Mouse (Mus musculus): Measurements from ENCODE around the gene Tmem8. TPM values are rescaled to one million over a fixed set of nuclear protein-coding genes. Genes with fewer than 3 reads are reported as not detected.

The Tmem8 gene
- polyA plus RNA-seq, 1 experiment from 2014 or later, result 4.9 TPM

DNA sequence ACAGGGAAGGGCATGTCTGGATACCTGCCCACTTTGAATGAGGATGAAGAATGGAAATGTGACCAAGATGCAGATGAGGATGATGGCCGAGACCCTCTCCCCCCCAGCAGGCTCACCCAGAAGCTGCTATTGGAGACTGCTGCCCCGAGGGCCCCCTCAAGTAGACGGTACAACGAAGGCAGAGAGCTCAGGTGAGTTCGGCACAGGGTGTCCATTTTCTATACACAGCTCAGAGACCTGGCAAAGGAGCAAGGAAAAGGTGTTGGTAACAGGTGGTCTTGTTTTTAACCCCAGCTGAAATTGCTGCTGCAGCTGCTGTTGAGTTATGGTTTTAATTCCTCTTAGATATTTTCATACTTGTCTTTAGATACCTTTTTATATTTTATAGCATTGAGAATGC lies 30.3 kb downstream of the Tmem8 start:
- H3K9me3 ChIP-seq (ENCODE audit: control insufficient read depth, low read length), result no peaks in the 10 kb centered on the region
- no peak overlapping the region for H3K27ac ChIP-seq (ENCODE audit: low read depth)
- WGBS, result 91% methylated on average over 5 of the region's 5 CpGs
- no peak overlapping the region for H3K4me3 ChIP-seq (ENCODE audit: low read depth, low read length)
- DNase-seq (ENCODE audit: low spot score) (no peak), ATAC-seq (replicated peaks; ENCODE audit: low FRiP score, low TSS enrichment, low read depth) (no peak)
- no peak overlapping the region for H3K9ac ChIP-seq (ENCODE audit: low read length)
- no peak overlapping the region for H3K4me2 ChIP-seq (ENCODE audit: low read length)
- H3K4me1 ChIP-seq (replicated peaks; ENCODE audit: control insufficient read depth, insufficient read depth, low read length), result peaks cover 15% of the 10 kb centered on the region
- peaks cover 43% of the 10 kb centered on the region for H3K36me3 ChIP-seq (ENCODE audit: control insufficient read depth, insufficient read depth, low read length)
- H3K27me3 ChIP-seq (replicated peaks; ENCODE audit: control insufficient read depth, insufficient read depth, low read length), result no peaks in the 10 kb centered on the region

DNA sequence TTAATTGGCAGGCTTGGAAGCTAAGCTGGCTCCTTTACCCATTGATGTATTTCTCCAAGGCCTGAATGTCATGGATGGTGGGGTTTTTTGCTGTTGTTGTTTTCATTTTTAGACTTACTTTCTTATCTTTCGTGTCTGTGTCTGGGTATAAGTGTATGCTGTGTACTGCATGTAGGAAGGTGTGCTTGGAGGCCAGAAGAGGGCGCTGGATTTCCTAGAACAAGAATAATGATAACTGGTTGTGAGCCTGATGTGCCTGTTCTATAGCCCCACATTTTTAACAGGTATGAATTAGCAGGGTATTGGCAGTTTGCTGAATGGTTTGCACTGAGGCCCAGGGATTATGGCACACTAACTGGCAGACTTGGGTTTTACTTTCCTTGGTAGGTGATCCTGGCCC lies 36.0 kb downstream of the Tmem8 start:
- Histone ChIP-seq H3K4me3 (ENCODE audit: low read depth, low read length) (no peak overlapping the region), H3K27me3 (replicated peaks; ENCODE audit: control insufficient read depth, insufficient read depth, low read length) (no peaks in the 10 kb centered on the region), H3K27ac (ENCODE audit: low read depth) (no peak overlapping the region), H3K36me3 (ENCODE audit: control insufficient read depth, insufficient read depth, low read length) (peaks cover 65% of the 10 kb centered on the region), H3K4me1 (replicated peaks; ENCODE audit: control insufficient read depth, insufficient read depth, low read length) (no peaks in the 10 kb centered on the region), H3K9me3 (ENCODE audit: control insufficient read depth, low read length) (no peaks in the 10 kb centered on the region; the same call in 1 of the 2 replicates), H3K9ac (ENCODE audit: low read length) (no peak overlapping the region), H3K4me2 (ENCODE audit: low read length) (no peak overlapping the region)
- DNase-seq (ENCODE audit: low spot score) (no peak), ATAC-seq (replicated peaks; ENCODE audit: low FRiP score, low TSS enrichment, low read depth) (no peak)
- 85% methylated on average over 2 of the region's 2 CpGs for WGBS

DNA sequence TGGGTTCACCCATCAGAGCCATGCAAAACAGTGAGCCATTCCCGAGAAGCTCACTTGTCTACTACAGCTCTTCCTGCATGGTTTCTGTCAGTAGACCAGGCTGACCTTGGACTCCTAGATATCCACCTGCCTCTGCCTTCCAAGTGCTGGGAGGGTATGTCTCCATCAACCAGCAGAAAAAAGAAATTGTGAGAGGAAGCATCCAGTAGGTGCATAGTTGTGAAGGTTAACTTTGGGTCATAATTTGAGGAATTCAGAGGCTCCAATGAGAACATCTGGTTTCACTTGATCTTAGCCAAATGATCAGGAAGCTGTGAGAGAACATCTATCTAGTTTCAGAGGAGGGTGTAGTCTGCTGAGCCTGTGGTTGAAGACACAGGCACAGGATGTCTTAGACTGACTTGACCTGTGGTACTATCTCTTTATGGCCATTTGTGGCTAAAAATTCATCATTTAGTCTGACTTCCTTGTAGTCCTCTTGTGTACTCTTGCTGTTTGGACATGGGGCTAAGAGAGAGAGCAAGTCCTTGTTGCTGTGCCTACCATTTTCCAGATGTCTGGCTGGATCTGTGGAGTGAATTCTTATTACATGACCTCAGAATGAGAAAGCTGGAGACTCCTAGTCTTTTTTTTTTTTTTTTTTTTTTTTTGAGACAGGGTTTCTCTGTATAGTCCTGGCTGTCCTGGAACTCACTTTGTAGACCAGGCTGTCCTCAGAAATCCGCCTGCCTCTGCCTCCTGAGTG lies 39.0 kb downstream of the Tmem8 start:
- H3K36me3 ChIP-seq (ENCODE audit: control insufficient read depth, insufficient read depth, low read length), result peaks cover 63% of the 10 kb centered on the region
- no peaks in the 10 kb centered on the region; the same call in 1 of the 2 replicates for H3K9me3 ChIP-seq (ENCODE audit: control insufficient read depth, low read length)
- H3K27me3 ChIP-seq (replicated peaks; ENCODE audit: control insufficient read depth, insufficient read depth, low read length), result no peaks in the 10 kb centered on the region
- H3K4me1 ChIP-seq (replicated peaks; ENCODE audit: control insufficient read depth, insufficient read depth, low read length), result no peaks in the 10 kb centered on the region
- 93% methylated on average over 2 of the region's 2 CpGs for WGBS
- H3K4me3 ChIP-seq (ENCODE audit: low read depth, low read length), result no peak overlapping the region
- no peak overlapping the region for H3K9ac ChIP-seq (ENCODE audit: low read length)
- no peak overlapping the region for H3K4me2 ChIP-seq (ENCODE audit: low read length)
- no peak for ATAC-seq (replicated peaks; ENCODE audit: low FRiP score, low TSS enrichment, low read depth)
- H3K27ac ChIP-seq (ENCODE audit: low read depth), result no peak overlapping the region
- no peak for DNase-seq (ENCODE audit: low spot score)

DNA sequence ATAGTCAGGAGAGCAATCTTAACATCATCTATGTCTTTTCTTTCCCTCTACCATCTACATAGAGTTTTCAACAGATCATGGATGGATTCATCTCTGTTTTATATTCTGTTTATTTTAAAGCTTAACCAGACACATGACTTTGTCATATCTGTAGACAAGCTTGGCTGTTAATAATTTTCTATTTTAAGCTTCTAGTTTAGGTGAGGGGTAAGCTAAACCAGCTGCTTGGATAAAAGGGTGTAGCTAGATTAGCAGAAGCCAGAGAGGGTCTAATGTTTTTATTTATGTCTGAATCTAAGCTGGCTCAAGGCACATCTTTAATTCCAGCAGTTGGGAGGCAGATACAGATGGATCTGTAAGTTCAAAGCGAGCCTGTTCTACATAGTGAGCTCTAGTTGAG lies 49.6 kb downstream of the Tmem8 start:
- 0 out of 2 replicates have a peak, but pooled peaks cover 5% of the 10 kb centered on the region for H3K36me3 ChIP-seq (ENCODE audit: control insufficient read depth, insufficient read depth, low read length)
- H3K9ac ChIP-seq (ENCODE audit: low read length), result no peak overlapping the region
- ATAC-seq (replicated peaks; ENCODE audit: low FRiP score, low TSS enrichment, low read depth) (no peak), DNase-seq (ENCODE audit: low spot score) (no peak)
- H3K4me1 ChIP-seq (replicated peaks; ENCODE audit: control insufficient read depth, insufficient read depth, low read length), result no peaks in the 10 kb centered on the region
- no peak overlapping the region for H3K4me2 ChIP-seq (ENCODE audit: low read length)
- no peak overlapping the region for H3K4me3 ChIP-seq (ENCODE audit: low read depth, low read length)
- H3K27ac ChIP-seq (ENCODE audit: low read depth), result no peak overlapping the region
- no peaks in the 10 kb centered on the region for H3K9me3 ChIP-seq (ENCODE audit: control insufficient read depth, low read length)
- 81% methylated on average over 1 of the region's 1 CpGs for WGBS
- H3K27me3 ChIP-seq (replicated peaks; ENCODE audit: control insufficient read depth, insufficient read depth, low read length), result no peaks in the 10 kb centered on the region

DNA sequence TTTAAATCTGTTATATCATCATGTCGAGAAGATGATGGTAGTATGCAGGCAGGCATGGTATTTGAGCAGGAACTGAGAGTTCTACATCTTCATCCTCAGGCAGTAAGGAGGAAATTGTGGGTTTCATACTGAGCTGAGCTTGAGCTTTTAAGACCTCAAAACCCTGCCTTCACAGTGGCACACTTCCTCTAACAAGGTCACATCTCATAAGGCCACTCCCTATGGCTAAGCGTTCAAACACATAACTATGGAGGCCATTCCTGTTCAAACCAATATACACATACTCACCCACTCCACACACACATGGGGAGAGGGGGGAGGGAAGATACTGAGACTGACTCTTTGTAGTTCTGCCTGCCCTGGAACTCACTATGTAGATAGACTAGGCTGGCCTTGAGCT lies 54.9 kb downstream of the Tmem8 start:
- no peaks in the 10 kb centered on the region for H3K9me3 ChIP-seq (ENCODE audit: control insufficient read depth, low read length)
- H3K27ac ChIP-seq (ENCODE audit: low read depth), result no peak overlapping the region
- H3K4me2 ChIP-seq (ENCODE audit: low read length), result no peak overlapping the region
- no peak overlapping the region for H3K9ac ChIP-seq (ENCODE audit: low read length)
- ATAC-seq (replicated peaks; ENCODE audit: low FRiP score, low TSS enrichment, low read depth) (no peak), DNase-seq (ENCODE audit: low spot score) (no peak)
- H3K27me3 ChIP-seq (replicated peaks; ENCODE audit: control insufficient read depth, insufficient read depth, low read length), result no peaks in the 10 kb centered on the region
- 0 out of 2 replicates have a peak, but pooled peaks cover 5% of the 10 kb centered on the region for H3K36me3 ChIP-seq (ENCODE audit: control insufficient read depth, insufficient read depth, low read length)
- H3K4me3 ChIP-seq (ENCODE audit: low read depth, low read length), result no peak overlapping the region
- H3K4me1 ChIP-seq (replicated peaks; ENCODE audit: control insufficient read depth, insufficient read depth, low read length), result no peaks in the 10 kb centered on the region
- 89% methylated on average over 2 of the region's 2 CpGs for WGBS

Other genes starting within 250 kb of the Tmem8 start
- gene Mcrip2, start 244.5 kb upstream of the Tmem8 start, polyA plus RNA-seq (2014; fragmentation: Nextera tagmentation; extraction: Ambion mirVana), result 44.1 and 61.2 TPM in 2 replicates
- gene Mettl26, start 238.2 kb upstream of the Tmem8 start, polyA plus RNA-seq (2014; fragmentation: Nextera tagmentation; extraction: Ambion mirVana), result 63.2 and 64.1 TPM in 2 replicates
- 0.40 and 0.69 TPM in 2 replicates for gene Wfikkn1, start 232.4 kb upstream of the Tmem8 start, polyA plus RNA-seq (2014; fragmentation: Nextera tagmentation; extraction: Ambion mirVana)
- 14.2 and 14.6 TPM in 2 replicates for gene Rab40c, start 193.6 kb upstream of the Tmem8 start, polyA plus RNA-seq (2014; fragmentation: Nextera tagmentation; extraction: Ambion mirVana)
- gene Pigq, start 168.4 kb upstream of the Tmem8 start, polyA plus RNA-seq (2014; fragmentation: Nextera tagmentation; extraction: Ambion mirVana), result 59.9 and 60.8 TPM in 2 replicates
- not detected in 2 replicates for gene Nhlrc4, start 168.3 kb upstream of the Tmem8 start, polyA plus RNA-seq (2014; fragmentation: Nextera tagmentation; extraction: Ambion mirVana)
- gene A930017K11Rik, start 160.7 kb upstream of the Tmem8 start, polyA plus RNA-seq (2014; fragmentation: Nextera tagmentation; extraction: Ambion mirVana), result 0.28 TPM in 1 of 2 replicates, not detected in the other
- gene Capn15, start 127.5 kb upstream of the Tmem8 start, polyA plus RNA-seq (2014; fragmentation: Nextera tagmentation; extraction: Ambion mirVana), result 23.4 and 23.5 TPM in 2 replicates
- gene Rab11fip3, start 43.7 kb upstream of the Tmem8 start, polyA plus RNA-seq (2014; fragmentation: Nextera tagmentation; extraction: Ambion mirVana), result 12.8 and 13.7 TPM in 2 replicates
- gene Decr2, start 23.0 kb upstream of the Tmem8 start, polyA plus RNA-seq (2014; fragmentation: Nextera tagmentation; extraction: Ambion mirVana), result 27.3 and 32.4 TPM in 2 replicates
- gene Nme4, start 17.7 kb upstream of the Tmem8 start, polyA plus RNA-seq (2014; fragmentation: Nextera tagmentation; extraction: Ambion mirVana), result 118 and 122 TPM in 2 replicates
- 235 and 241 TPM in 2 replicates for gene Mrpl28, start 10.2 kb downstream of the Tmem8 start, polyA plus RNA-seq (2014; fragmentation: Nextera tagmentation; extraction: Ambion mirVana)
- gene Axin1, start 25.4 kb downstream of the Tmem8 start, polyA plus RNA-seq (2014; fragmentation: Nextera tagmentation; extraction: Ambion mirVana), result 11.5 and 13.1 TPM in 2 replicates
- gene Pdia2, start 85.8 kb downstream of the Tmem8 start, polyA plus RNA-seq (2014; fragmentation: Nextera tagmentation; extraction: Ambion mirVana), result 0.47 and 3.7 TPM in 2 replicates
- 14.3 and 20.0 TPM in 2 replicates for gene Rgs11, start 89.7 kb downstream of the Tmem8 start, polyA plus RNA-seq (2014; fragmentation: Nextera tagmentation; extraction: Ambion mirVana)
- gene Arhgdig, start 94.5 kb downstream of the Tmem8 start, polyA plus RNA-seq (2014; fragmentation: Nextera tagmentation; extraction: Ambion mirVana), result 21.4 and 29.0 TPM in 2 replicates
- 71.9 and 76.5 TPM in 2 replicates for gene Fam234a, start 130.9 kb downstream of the Tmem8 start, polyA plus RNA-seq (2014; fragmentation: Nextera tagmentation; extraction: Ambion mirVana)
- gene Luc7l, start 139.6 kb downstream of the Tmem8 start, polyA plus RNA-seq (2014; fragmentation: Nextera tagmentation; extraction: Ambion mirVana), result 99.6 and 105 TPM in 2 replicates

Data from intestine, embryonic 14.5 days (tissue).